Mouse (Mus musculus): ENCODE measurements around the gene Ednra. TPM values are rescaled to one million over a fixed set of nuclear protein-coding genes. Genes with fewer than 3 reads are reported as not detected.
"Not testable (repeated sequence)": the region's sequence is repeated elsewhere in the genome, so short reads cannot be mapped to it uniquely, and the experiment has no call there.

Ednra gene
- total RNA-seq, 2 experiments from 2014 or later: 45.8 to 50.9 TPM

- DNase-seq (ENCODE audit: low spot score): no peak
- intact Hi-C loops (cut with DNase I): loop anchor here (5.0 kb wide), 3 partner anchors 41 to 279 kb away; no protein-coding TSS in a partner anchor
Observed at GRCm38 (mm10) chr8:77723018-77723417, 1.2 kb downstream of the Ednra start.

- intact Hi-C loops (cut with DNase I): no loop called here
- no peak for DNase-seq (ENCODE audit: low spot score)
Observed at GRCm38 (mm10) chr8:77718933-77719332, 5.3 kb downstream of the Ednra start.

GRCm38 (mm10) chr8:77717036-77717435, 7.2 kb downstream of the Ednra start:
- intact Hi-C loops (cut with DNase I): no loop called here
- no peak for DNase-seq (ENCODE audit: low spot score)

- intact Hi-C loops (cut with DNase I): no loop called here
- DNase-seq (ENCODE audit: low spot score): no peak
Observed at GRCm38 (mm10) chr8:77714455-77714854, 9.8 kb downstream of the Ednra start.

GRCm38 (mm10) chr8:77713688-77714087, 10.6 kb downstream of the Ednra start:
- intact Hi-C loops (cut with DNase I): no loop called here
- no peak for DNase-seq (ENCODE audit: low spot score)

GRCm38 (mm10) chr8:77704768-77705167, 19.5 kb downstream of the Ednra start:
- no peak for DNase-seq (ENCODE audit: low spot score)
- intact Hi-C loops (cut with DNase I): no loop called here

- intact Hi-C loops (cut with DNase I): no loop called here
- DNase-seq (ENCODE audit: low spot score): no peak
Observed at GRCm38 (mm10) chr8:77698028-77698427, 26.2 kb downstream of the Ednra start.

- intact Hi-C loops (cut with DNase I): no loop called here
- DNase-seq (ENCODE audit: low spot score): no peak
Observed at GRCm38 (mm10) chr8:77696182-77696581, 28.1 kb downstream of the Ednra start.

- no peak for DNase-seq (ENCODE audit: low spot score)
- intact Hi-C loops (cut with DNase I): no loop called here
Observed at GRCm38 (mm10) chr8:77695486-77696058, 28.7 kb downstream of the Ednra start.

- DNase-seq (ENCODE audit: low spot score): no peak
- intact Hi-C loops (cut with DNase I): no loop called here
Observed at GRCm38 (mm10) chr8:77695070-77695469, 29.2 kb downstream of the Ednra start.

- intact Hi-C loops (cut with DNase I): no loop called here
- DNase-seq (ENCODE audit: low spot score): no peak
Observed at GRCm38 (mm10) chr8:77694588-77694987, 29.7 kb downstream of the Ednra start.

GRCm38 (mm10) chr8:77689421-77690059, 34.7 kb downstream of the Ednra start:
- DNase-seq (ENCODE audit: low spot score); intact Hi-C loops (cut with DNase I): not testable (repeated sequence)

GRCm38 (mm10) chr8:77688978-77689377, 35.3 kb downstream of the Ednra start:
- intact Hi-C loops (cut with DNase I): no loop called here
- DNase-seq (ENCODE audit: low spot score): no peak

- intact Hi-C loops (cut with DNase I): loop anchor here (5.0 kb wide), 1 partner anchor 38 kb away; the partner anchor contains the start of gene Ednra
- DNase-seq (ENCODE audit: low spot score): no peak
Observed at GRCm38 (mm10) chr8:77684372-77684771, 39.9 kb downstream of the Ednra start.

- intact Hi-C loops (cut with DNase I): loop anchor here (5.0 kb wide), 1 partner anchor 39 kb away; the partner anchor contains the start of gene Ednra
- DNase-seq (ENCODE audit: low spot score): no peak
Observed at GRCm38 (mm10) chr8:77683356-77684106, 40.7 kb downstream of the Ednra start.

- DNase-seq (ENCODE audit: low spot score): no peak
- intact Hi-C loops (cut with DNase I): loop anchor here (5.0 kb wide), 1 partner anchor 40 kb away; the partner anchor contains the start of gene Ednra
Observed at GRCm38 (mm10) chr8:77682008-77682934, 42.0 kb downstream of the Ednra start.

- no peak for DNase-seq (ENCODE audit: low spot score)
- intact Hi-C loops (cut with DNase I): no loop called here
Observed at GRCm38 (mm10) chr8:77672036-77672435, 52.2 kb downstream of the Ednra start.

- intact Hi-C loops (cut with DNase I): no loop called here
- no peak for DNase-seq (ENCODE audit: low spot score)
Observed at GRCm38 (mm10) chr8:77670612-77671363, 53.5 kb downstream of the Ednra start.

- DNase-seq (ENCODE audit: low spot score): no peak
- intact Hi-C loops (cut with DNase I): no loop called here
Observed at GRCm38 (mm10) chr8:77667916-77668315, 56.3 kb downstream of the Ednra start.
